Mouse (Mus musculus) Muller cell, postnatal 12 days (primary cell): ENCODE measurements around the gene Dhfr.
A peak's percentile ranks its signal among the peaks of the same experiment; 100 is the strongest.

Experiments
- DNase-seq: peaks from one replicate; pipeline ENCODE4 v3.0.0-alpha.2; 2015; ENCODE audit errors: inconsistent ontology term

Gene Dhfr

DNA sequence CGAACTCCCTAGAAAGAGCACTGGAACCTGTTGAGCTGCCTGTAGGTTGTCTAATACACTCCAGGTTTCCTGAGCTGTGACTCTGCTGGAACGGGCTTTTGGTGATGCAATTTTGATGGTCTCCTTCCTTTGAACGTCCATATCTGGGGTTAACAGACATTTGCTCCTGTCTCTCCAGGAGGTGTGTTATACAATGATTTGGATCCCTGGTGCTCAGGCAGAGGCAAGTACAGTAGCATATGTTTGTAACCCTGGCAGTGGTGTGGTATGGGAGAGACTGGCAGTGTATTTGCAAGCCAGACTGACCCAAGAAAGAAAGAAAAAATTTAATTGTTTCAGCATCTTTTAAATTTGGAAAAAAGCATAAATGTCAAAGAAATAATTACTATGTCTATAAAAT is 32.8 kb downstream of the Dhfr start:
- no peak for DNase-seq

DNA sequence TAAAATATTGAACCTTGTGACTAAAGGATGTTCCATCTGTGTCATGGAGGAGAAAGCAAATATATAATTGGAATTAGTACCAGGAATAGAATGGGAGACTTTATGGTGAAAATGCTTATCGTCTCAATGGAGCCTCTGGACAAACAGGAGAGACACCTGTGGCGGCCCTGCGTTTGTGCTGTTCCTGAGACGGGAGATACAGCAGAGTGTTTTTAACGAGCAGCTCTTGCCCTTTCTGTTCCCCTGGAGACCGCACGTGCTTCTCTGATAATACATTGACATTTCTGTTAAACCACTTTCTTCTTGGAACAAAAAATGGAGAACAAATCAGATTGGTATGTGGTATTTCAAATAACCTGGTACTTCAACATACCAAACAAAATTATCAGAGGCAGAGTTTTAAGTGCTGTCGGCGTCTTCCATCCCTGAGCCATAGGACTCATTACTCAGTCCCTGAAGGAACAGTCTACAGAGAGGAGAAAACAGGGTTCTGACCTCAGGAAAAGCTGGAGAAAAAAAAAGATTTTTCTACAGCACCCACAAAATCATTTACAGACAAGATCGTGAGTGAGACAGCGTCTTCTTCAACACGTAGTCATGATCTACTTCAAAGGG is 38.6 kb downstream of the Dhfr start:
- DNase-seq = no peak

DNA sequence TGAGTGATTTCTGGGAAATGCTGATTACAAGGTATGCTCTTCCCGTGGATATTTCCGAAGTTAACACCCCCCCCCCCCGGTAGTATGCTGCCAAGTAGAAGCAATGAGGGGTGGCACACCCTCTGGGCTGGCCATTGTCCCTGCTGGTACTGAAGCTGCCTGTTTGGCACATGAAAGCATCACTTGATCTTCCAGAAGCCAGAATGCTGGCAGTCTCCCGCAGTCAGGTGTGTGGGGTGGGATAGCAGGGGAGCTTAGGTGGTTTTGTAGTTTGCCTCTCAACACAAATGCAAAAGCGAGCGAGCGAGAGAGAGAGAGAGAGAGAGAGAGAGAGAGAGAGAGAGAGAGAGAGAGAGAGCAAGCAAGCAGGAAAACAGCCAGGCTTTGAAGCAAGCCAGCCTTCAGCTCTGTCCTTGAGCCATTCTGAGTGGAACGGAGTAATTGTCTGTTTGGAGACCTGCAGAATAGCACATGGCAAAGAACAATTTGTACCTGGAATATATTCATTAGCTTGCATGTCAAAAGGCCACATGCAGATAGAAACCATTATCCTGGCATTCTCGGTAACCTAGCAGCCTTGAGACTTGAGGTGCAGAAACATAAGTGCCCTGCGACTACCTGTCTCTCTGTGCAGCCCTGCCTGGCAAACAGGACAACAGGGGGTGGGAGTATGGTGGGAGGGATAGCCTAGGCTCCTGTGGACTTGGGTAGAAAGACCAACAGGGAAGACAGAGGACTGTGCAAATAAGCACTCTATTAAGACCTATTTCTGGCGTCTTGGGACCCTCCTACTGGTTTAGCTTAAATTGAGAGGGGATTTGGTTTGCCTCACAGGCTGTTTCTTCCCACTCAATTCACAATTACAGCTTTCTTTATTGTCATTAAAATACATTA is 44.2 kb downstream of the Dhfr start:
- no peak for DNase-seq

DNA sequence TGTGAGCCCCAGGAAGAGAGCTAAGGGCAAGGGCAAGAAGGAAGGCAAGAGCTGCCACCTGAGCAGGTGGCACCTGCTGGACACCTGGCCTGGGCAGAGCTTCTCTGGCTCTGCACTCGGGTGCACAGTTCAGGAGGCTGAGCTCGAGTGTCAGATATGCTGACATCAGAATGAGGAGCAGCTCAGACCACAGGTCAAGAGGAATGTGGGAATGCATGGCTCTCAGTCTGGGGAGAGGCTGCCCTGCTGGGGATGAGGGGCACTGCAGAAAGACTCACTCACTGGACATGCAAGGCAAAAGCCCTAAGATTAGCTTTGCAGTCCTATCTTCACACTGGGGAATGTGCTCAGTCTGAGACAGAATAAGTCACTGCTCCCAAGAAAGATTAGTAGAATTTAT is 47.5 kb downstream of the Dhfr start:
- no peak for DNase-seq

DNA sequence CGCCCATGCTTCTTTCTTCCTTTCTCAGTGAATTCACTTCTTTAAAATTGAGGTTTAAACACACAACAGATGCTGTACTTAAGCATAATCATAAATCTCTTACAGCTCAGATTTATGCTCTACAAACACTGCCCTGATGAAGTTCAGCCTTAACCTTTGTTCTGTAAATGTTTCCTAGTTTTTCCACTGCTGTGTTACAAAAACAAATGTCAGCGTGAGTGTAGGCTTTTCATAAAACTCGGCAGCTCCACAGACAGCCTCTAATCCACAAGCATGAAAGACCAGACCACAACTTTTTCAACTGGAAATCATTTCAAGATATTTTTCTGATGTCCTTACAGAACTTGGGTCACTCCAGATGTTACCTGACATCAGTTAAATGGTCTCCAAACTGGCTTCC is 49.0 kb downstream of the Dhfr start:
- DNase-seq = no peak

DNA sequence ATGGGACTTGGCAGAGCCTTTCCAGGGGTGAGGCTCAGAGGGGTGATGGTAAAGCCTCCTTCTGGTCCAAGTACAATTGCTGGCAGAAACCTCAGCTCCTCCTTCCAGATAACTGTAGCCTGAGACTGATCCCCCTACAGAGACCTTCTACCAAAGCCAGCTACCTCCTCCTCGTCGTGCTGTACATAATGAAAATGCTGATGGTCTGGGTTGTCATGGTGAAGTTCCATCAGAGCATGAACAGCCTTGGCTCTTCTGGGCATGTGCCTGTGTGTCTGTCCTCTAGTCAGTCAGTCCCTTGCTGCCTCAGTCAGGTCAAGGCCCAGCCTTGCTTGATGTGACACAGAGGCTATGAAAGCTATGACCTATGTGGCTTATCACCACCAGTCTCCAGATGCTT is 56.0 kb downstream of the Dhfr start:
- DNase-seq = no peak

DNA sequence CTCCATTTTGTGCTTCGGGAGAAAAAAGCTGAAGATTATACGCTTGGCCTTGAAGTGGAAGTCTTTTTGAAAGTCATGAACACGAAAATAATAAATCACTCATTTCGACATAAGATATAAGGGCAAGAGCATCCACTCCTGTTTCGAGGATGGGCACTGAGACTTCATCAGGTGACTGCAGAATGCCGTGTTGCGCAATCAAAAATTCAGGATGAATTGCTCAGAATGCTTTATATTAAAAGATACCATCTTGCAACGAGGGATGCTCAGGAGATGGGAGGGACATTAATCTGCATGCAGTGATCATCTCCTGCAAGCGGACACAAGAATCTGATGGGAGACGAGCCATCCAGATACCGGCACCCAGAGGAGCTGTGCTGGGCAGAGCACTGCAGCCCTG is 65.1 kb downstream of the Dhfr start:
- DNase-seq = no peak

DNA sequence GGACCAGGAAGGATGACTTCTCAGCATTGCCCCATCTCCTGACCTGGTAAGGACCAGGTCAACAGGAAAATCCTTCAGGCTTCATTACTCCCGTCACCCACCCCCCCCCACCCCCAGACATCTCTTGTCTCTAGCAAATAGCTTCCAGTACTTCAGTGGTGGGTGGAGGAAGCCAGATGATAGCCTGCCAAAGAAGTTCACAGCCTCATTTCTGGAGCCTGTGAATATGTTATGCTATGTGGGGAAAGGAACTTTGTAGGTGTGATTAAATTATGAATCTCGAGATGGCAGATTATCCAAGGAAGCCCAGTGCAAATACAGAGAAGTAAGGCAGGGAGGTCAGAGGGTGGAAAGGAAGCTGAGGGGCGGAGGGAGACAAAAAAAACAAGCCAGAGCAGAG is 69.2 kb downstream of the Dhfr start:
- DNase-seq = peak; percentile 3

DNA sequence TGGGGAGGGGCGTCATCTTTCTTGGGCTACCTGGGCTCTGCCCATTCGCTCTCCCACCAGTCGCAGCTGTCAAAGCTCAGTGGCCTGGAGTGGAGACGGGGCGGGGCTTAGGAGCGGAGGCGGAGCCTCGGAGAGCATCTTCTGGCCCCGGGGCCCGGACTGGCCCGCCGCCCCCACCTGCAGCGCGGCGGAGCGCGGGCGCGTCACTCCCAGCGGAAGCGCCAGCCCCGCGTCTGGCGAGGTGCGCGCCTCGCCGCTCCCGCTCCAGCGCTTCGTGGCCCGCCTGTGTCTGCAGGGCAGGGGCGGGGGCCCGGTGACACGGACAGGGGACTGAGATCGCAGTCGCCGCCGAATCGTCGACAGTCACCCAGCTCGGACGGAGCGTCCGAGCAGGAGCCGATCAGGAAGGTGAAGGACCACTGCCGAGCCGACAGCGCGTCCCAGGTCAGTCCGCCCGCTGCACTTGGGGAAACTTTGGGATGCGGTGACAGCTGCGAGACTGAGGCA is 71.3 kb downstream of the Dhfr start, which contains the start of gene Ankrd34b:
Gene Ankrd34b, plus strand, starts transcription at position 139 of the 507 bp plus-strand sequence.
- peak; percentile 52 for DNase-seq

DNA sequence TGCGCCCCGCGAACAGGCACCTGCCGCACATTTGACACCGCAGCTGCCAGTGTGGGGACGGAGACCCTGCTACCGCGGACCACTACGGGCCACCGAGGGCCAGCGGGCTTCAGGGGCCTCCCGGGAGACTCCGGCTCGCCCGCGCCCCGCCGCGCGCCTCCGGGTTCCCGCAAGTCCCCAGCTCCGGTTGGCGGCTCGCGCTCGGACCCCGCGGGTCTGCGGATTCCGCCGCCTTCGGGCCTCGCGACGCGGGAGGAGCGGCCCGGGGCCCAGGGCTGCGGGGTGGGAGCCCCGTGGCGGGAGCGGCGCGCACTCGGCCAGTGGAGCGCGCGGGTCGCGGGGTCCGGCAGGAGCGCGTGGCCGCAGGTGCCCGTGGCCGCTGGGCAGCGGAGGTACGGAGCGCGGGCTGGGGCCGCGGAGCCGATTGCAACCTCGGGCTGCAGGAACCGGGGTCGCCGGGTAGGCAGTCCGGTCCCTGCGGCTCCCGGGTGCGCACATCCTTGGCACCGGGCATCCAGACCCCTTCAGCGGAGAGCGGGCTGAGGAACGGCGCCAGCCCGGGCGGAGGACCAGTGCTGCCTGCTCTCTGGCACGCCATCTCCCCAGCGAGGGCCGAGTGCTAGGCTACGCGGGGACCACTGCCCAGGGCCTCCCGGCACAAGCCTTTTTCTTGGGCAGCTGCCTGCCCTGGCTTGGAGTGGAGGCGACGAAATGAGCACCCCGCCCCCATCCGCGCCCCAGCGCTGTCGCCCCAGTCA is 71.9 kb downstream of the Dhfr start:
- DNase-seq = peak; percentile 10

DNA sequence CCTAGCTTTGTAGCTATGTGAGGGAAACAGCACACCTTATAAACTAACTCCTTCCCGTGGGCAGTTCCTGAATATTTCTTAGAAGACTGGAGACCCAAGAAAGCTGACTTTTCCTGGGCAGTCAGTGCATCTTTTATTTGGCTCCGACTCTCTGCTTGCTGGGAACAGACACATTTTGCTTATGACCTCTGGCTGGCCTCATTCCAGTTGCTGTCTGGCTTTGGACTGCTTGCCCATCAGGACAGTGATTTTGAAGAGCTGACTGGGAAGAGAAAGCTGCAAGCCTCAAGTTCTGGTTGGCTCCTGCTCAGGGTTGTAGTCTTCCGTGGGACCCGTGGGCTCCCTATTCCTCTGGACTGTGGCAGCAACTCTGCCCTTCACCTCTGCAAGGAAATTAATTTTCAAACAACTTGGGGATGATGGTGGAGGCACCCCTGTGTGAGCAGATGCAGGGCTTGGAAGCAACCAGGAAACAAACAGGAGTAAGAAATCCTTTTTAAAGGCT is 72.9 kb downstream of the Dhfr start:
- DNase-seq = no peak
